Mouse (Mus musculus) erythroblast, embryonic 14.5 days (primary cell): Measurements from ENCODE around the gene Dhx37. TPM values are rescaled to one million over a fixed set of nuclear protein-coding genes. Genes with fewer than 3 reads are reported as not detected.
"Not testable (repeated sequence)": the region's sequence is repeated elsewhere in the genome, so short reads cannot be mapped to it uniquely, and the experiment has no call there.

Experiments used
- H3K27me3 ChIP-seq: 2 replicates; pipeline ENCODE4 v1.6.1; 2012; ENCODE audit warnings: inconsistent platforms; ENCODE audit not compliant: control insufficient read depth
- H3K36me3 ChIP-seq: 2 replicates; pipeline ENCODE4 v1.6.1; 2012; ENCODE audit warnings: mild to moderate bottlenecking, inconsistent platforms; ENCODE audit not compliant: control insufficient read depth
- H3K4me1 ChIP-seq: 2 replicates; pipeline ENCODE4 v1.6.1; 2012; ENCODE audit warnings: inconsistent platforms; ENCODE audit not compliant: control insufficient read depth
- H3K4me3 ChIP-seq: replicated peaks from 2 replicates; pipeline ENCODE3; 2012; ENCODE audit warnings: moderate library complexity, mild to moderate bottlenecking, inconsistent platforms
- H3K9me3 ChIP-seq: 2 replicates; pipeline ENCODE4 v1.6.1; 2012; ENCODE audit warnings: low read length, inconsistent platforms, mixed read lengths; ENCODE audit not compliant: control insufficient read depth
- GATA1 ChIP-seq: IDR thresholded peaks from 2 replicates; pipeline ENCODE4 v1.6.1; 2012; ENCODE audit warnings: low read length, inconsistent platforms, mixed read lengths
- TAL1 ChIP-seq: IDR thresholded peaks from 3 replicates; pipeline ENCODE4 v1.6.1; 2012; ENCODE audit warnings: low read length, inconsistent platforms, mixed read lengths
- polyA plus RNA-seq: library from polyadenylated mRNA; stranded (reverse); fragments of >175 nt; gene quantifications from 2 replicates; pipeline ENCODE4 v1.2.3, GENCODE M21; 2012

The Dhx37 gene
- polyA plus RNA-seq, 1 experiment, result 1.0 TPM

- no peak for TF ChIP-seq GATA1
- no peak for TF ChIP-seq TAL1
- H3K36me3 ChIP-seq, result peaks cover 13% of the 10 kb centered on the region
- H3K9me3 ChIP-seq, result peaks cover 4% of the 10 kb centered on the region; the same call in 1 of the 2 replicates
- H3K27me3 ChIP-seq, result no peaks in the 10 kb centered on the region
- peaks cover 53% of the 10 kb centered on the region for H3K4me1 ChIP-seq
- peak overlapping the region; percentile 84 for H3K4me3 ChIP-seq
These were observed 8.4 kb upstream of the Dhx37 start for GRCm38 (mm10) chr5:125442136-125442995.

GRCm38 (mm10) chr5:125441234-125442114 is 7.6 kb upstream of the Dhx37 start, which contains the start of gene Bri3bp:
TSS of gene Bri3bp (plus strand) at chr5:125441568.
- Histone ChIP-seq H3K9me3 (peaks cover 4% of the 10 kb centered on the region; the same call in 1 of the 2 replicates), H3K4me3 (peak within 1 kb of the TSS; percentile 84), H3K36me3 (peaks cover 13% of the 10 kb centered on the region), H3K4me1 (peaks cover 52% of the 10 kb centered on the region), H3K27me3 (no peaks in the 10 kb centered on the region)
- no peak for TF ChIP-seq GATA1
- TF ChIP-seq TAL1, result no peak

GRCm38 (mm10) chr5:125440583-125441233 is 6.8 kb upstream of the Dhx37 start:
- peaks cover 11% of the 10 kb centered on the region for H3K36me3 ChIP-seq
- H3K4me3 ChIP-seq, result peak overlapping the region; percentile 84
- H3K27me3 ChIP-seq, result no peaks in the 10 kb centered on the region
- peaks cover 4% of the 10 kb centered on the region; the same call in 1 of the 2 replicates for H3K9me3 ChIP-seq
- no peak for TF ChIP-seq GATA1
- H3K4me1 ChIP-seq, result peaks cover 46% of the 10 kb centered on the region

- Histone ChIP-seq H3K4me3 (peak overlapping the region; percentile 89), H3K4me1 (peaks cover 37% of the 10 kb centered on the region), H3K36me3 (peaks cover 26% of the 10 kb centered on the region)
- H3K9me3 ChIP-seq, H3K27me3 ChIP-seq: not testable (repeated sequence)
These were observed 426 bp upstream of the Dhx37 start for GRCm38 (mm10) chr5:125434347-125434746.

GRCm38 (mm10) chr5:125432324-125432723 is 1.6 kb downstream of the Dhx37 start:
- peaks cover 31% of the 10 kb centered on the region for H3K4me1 ChIP-seq
- H3K27me3 ChIP-seq, H3K9me3 ChIP-seq, H3K4me3 ChIP-seq: not testable (repeated sequence)
- H3K36me3 ChIP-seq, result peaks cover 46% of the 10 kb centered on the region

- H3K36me3 ChIP-seq, result peaks cover 99% of the 10 kb centered on the region
- no peaks in the 10 kb centered on the region for H3K9me3 ChIP-seq
- no peak overlapping the region for H3K4me3 ChIP-seq
- TF ChIP-seq TAL1, result no peak
- H3K27me3 ChIP-seq, result no peaks in the 10 kb centered on the region
- H3K4me1 ChIP-seq, result no peaks in the 10 kb centered on the region; the same call in 1 of the 2 replicates
These were observed 7.6 kb downstream of the Dhx37 start for GRCm38 (mm10) chr5:125426343-125426742.

GRCm38 (mm10) chr5:125425698-125426276 is 8.1 kb downstream of the Dhx37 start:
- no peaks in the 10 kb centered on the region; the same call in 1 of the 2 replicates for H3K4me1 ChIP-seq
- H3K9me3 ChIP-seq, result no peaks in the 10 kb centered on the region
- H3K4me3 ChIP-seq, result no peak overlapping the region
- peaks cover 99% of the 10 kb centered on the region for H3K36me3 ChIP-seq
- no peaks in the 10 kb centered on the region for H3K27me3 ChIP-seq
- TF ChIP-seq TAL1, result no peak
- no peak for TF ChIP-seq GATA1

- no peaks in the 10 kb centered on the region for H3K4me1 ChIP-seq
- TF ChIP-seq GATA1, result no peak
- TF ChIP-seq TAL1, result no peak
- H3K4me3 ChIP-seq, result no peak overlapping the region
- no peaks in the 10 kb centered on the region for H3K9me3 ChIP-seq
- H3K27me3 ChIP-seq, result no peaks in the 10 kb centered on the region
- peaks cover 97% of the 10 kb centered on the region for H3K36me3 ChIP-seq
These were observed 14.8 kb downstream of the Dhx37 start for GRCm38 (mm10) chr5:125419124-125419523.
